Comparison of ENCODE assay signal across 24 mouse cellular contexts in genomic region chr1:67477006-67477405, GRCm38 (mm10).
DNase-seq lines count a peak whose midpoint lies in the region; ATAC-seq and TF ChIP-seq lines count a peak whose summit lies in the region.
"Had no signal": no experiment of that assay in that cellular context is flagged by ENCODE, and none has a peak within 500 bp of the region (broad histone marks: within the 10 kb centered on the region; RNA-seq: fewer than 3 reads in every experiment).

No protein-coding gene starts in this region.

- no peaks in the 10 kb centered on the region for H3K79me2 ChIP-seq in heart, adult 2 months (replicated peaks; ENCODE audit: control insufficient read depth, insufficient read depth, low read length)

- no peak overlapping the region for H3K9ac ChIP-seq in hindbrain, embryonic 15.5 days
- no peak overlapping the region for H3K9ac ChIP-seq in hindbrain, embryonic 13.5 days
- H3K9ac ChIP-seq in heart, adult 2 months (ENCODE audit: low read depth, low read length) = no peak overlapping the region
- H3K9ac ChIP-seq: forebrain, embryonic 15.5 days; limb, embryonic 13.5 days; liver, embryonic 12.5 days had no signal

- no peaks in the 10 kb centered on the region for H3K4me1 ChIP-seq in hindbrain, embryonic 15.5 days (replicated peaks)
- no peaks in the 10 kb centered on the region for H3K4me1 ChIP-seq in hindbrain, embryonic 13.5 days (replicated peaks)
- H3K4me1 ChIP-seq in heart, adult 2 months (ENCODE audit: control insufficient read depth, insufficient read depth, low read length) = no peaks in the 10 kb centered on the region
- H3K4me1 ChIP-seq: forebrain, embryonic 15.5 days; limb, embryonic 13.5 days; liver, embryonic 12.5 days; megakaryocyte, embryonic 14.5 days had no signal

- intact Hi-C loops in heart, adult 2 months (cut with DNase I) = loop anchor here (5.0 kb wide), 1 partner anchor 1660 kb away; no protein-coding TSS in a partner anchor

- H3K27me3 ChIP-seq in hindbrain, embryonic 15.5 days = no peaks in the 10 kb centered on the region
- no peaks in the 10 kb centered on the region for H3K27me3 ChIP-seq in hindbrain, embryonic 13.5 days
- H3K27me3 ChIP-seq in heart, adult 2 months (ENCODE audit: control insufficient read depth, insufficient read depth, low read length) = no peaks in the 10 kb centered on the region
- H3K27me3 ChIP-seq: forebrain, embryonic 15.5 days; limb, embryonic 13.5 days; liver, embryonic 12.5 days; megakaryocyte, embryonic 14.5 days had no signal

- TF ChIP-seq POLR2A in heart, adult 2 months (IDR thresholded peaks at IDR 0.05; ENCODE audit: insufficient read depth, low read depth, low read length) = no peak

- H3K27ac ChIP-seq in hindbrain, embryonic 15.5 days (replicated peaks) = no peak overlapping the region
- no peak overlapping the region for H3K27ac ChIP-seq in hindbrain, embryonic 13.5 days
- no peak overlapping the region for H3K27ac ChIP-seq in heart, adult 2 months
- H3K27ac ChIP-seq: forebrain, embryonic 15.5 days; hindbrain, postnatal 0 days; limb, embryonic 13.5 days; liver, embryonic 12.5 days had no signal

- ATAC-seq in hindbrain, embryonic 15.5 days (ENCODE audit: low FRiP score, low read depth) = no peak
- ATAC-seq in hindbrain, embryonic 13.5 days (ENCODE audit: low FRiP score) = no peak
- ATAC-seq: forebrain, embryonic 15.5 days; hindbrain, postnatal 0 days; intestine, embryonic 16.5 days; liver, embryonic 12.5 days had no signal

- H3K9me3 ChIP-seq in hindbrain, embryonic 15.5 days = no peaks in the 10 kb centered on the region
- no peaks in the 10 kb centered on the region for H3K9me3 ChIP-seq in hindbrain, embryonic 13.5 days
- H3K9me3 ChIP-seq: forebrain, embryonic 15.5 days; limb, embryonic 13.5 days; liver, embryonic 12.5 days had no signal

- 0 out of 2 replicates have a peak overlapping the region, but pooled peaks have one; percentile 1 for H3K4me2 ChIP-seq in hindbrain, embryonic 15.5 days
- no peak overlapping the region; the same call in 1 of the 2 replicates for H3K4me2 ChIP-seq in hindbrain, embryonic 13.5 days
- H3K4me2 ChIP-seq: forebrain, embryonic 15.5 days; heart, embryonic 11.5 days; limb, embryonic 13.5 days; liver, embryonic 12.5 days had no signal

- no peaks in the 10 kb centered on the region for H3K36me3 ChIP-seq in hindbrain, embryonic 15.5 days
- H3K36me3 ChIP-seq in hindbrain, embryonic 13.5 days = no peaks in the 10 kb centered on the region
- H3K36me3 ChIP-seq in heart, adult 2 months (ENCODE audit: control insufficient read depth, insufficient read depth, low read length) = no peaks in the 10 kb centered on the region
- H3K36me3 ChIP-seq: forebrain, embryonic 15.5 days; limb, embryonic 13.5 days; liver, embryonic 12.5 days had no signal

- no peak for TF ChIP-seq EP300 in heart, adult 2 months (IDR thresholded peaks at IDR 0.05; ENCODE audit: insufficient read depth, low read depth, low read length)

- no peak overlapping the region for H3K4me3 ChIP-seq in hindbrain, embryonic 15.5 days
- H3K4me3 ChIP-seq in hindbrain, embryonic 13.5 days = no peak overlapping the region
- no peak overlapping the region for H3K4me3 ChIP-seq in heart, adult 2 months
- H3K4me3 ChIP-seq: forebrain, embryonic 15.5 days; limb, embryonic 13.5 days; liver, embryonic 12.5 days; megakaryocyte, embryonic 14.5 days had no signal

- peak; percentile 2 for DNase-seq in R1 (ENCODE audit: low read depth, low spot score)
- peak; percentile 8 for DNase-seq in adrenal gland, postnatal 25 days
- peak; percentile 13 for DNase-seq in neural tube, embryonic 10.5 days (ENCODE audit: extremely low spot score, low spot score)
- DNase-seq in urinary bladder, postnatal 36 days (ENCODE audit: low spot score in 2 of 2) = no peak
- DNase-seq in heart, adult 2 months = no peak
- DNase-seq in cerebellum, adult 18-20 months = no peak
- DNase-seq: cerebellum, adult 11 months; cerebellum, postnatal 14 days; gastrocnemius, postnatal 10 days; kidney, postnatal 36 days; lung, adult 18-20 months; midbrain, embryonic 14.5 days; right cerebral cortex, postnatal 25 days; thymus, adult 18-20 months; thymus, postnatal 4 days had no signal

- no peak for TF ChIP-seq CTCF in heart, adult 2 months (IDR thresholded peaks at IDR 0.05)

- 66% methylated on average over 11 of the region's 11 CpGs for WGBS in hindbrain, embryonic 15.5 days
- 69% methylated on average over 11 of the region's 11 CpGs for WGBS in hindbrain, embryonic 13.5 days
- 66% methylated on average over 11 of the region's 11 CpGs for WGBS in heart, adult 2 months

Comparison
In these comparisons a context has a peak if more than half of its experiments do, and no peak if none do; other contexts are left out.
1. DNase-seq: peak in R1 (single experiment), adrenal gland, postnatal 25 days (single experiment) and neural tube, embryonic 10.5 days (single experiment); none in urinary bladder, postnatal 36 days (0 of 2), heart, adult 2 months (0 of 2) and cerebellum, adult 18-20 months (0 of 2).